In genomic region chr11:98347385-98348082, GRCm38 (mm10) we compare ENCODE assay signal across 10 mouse cellular contexts. TPM values are rescaled to one million over a fixed set of nuclear protein-coding genes. Genes with fewer than 3 reads are reported as not detected.
DNase-seq lines count a peak whose midpoint lies in the region; ATAC-seq lines count a peak whose summit lies in the region.
"Had no signal": no experiment of that assay in that cellular context is flagged by ENCODE, and none has a peak within 500 bp of the region (broad histone marks: within the 10 kb centered on the region; RNA-seq: fewer than 3 reads in every experiment).

No protein-coding gene starts in this region.

- H3K9ac ChIP-seq in neural tube, embryonic 12.5 days, result no peak overlapping the region
- H3K9ac ChIP-seq in forebrain, embryonic 16.5 days (replicated peaks; ENCODE audit: low read depth, low read length), result peak overlapping the region; percentile 68
- no peak overlapping the region for H3K9ac ChIP-seq in limb, embryonic 11.5 days (ENCODE audit: low read length)
- no peak overlapping the region for H3K9ac ChIP-seq in neural tube, embryonic 15.5 days (replicated peaks)

- ATAC-seq in neural tube, embryonic 12.5 days (ENCODE audit: low FRiP score, low read depth), result no peak
- peak; percentile 19; the same call in 1 of the 2 replicates for ATAC-seq in forebrain, embryonic 16.5 days
- no peak for ATAC-seq in limb, embryonic 11.5 days (ENCODE audit: insufficient number of reproducible peaks, low FRiP score, low TSS enrichment, low read depth)
- no peak for ATAC-seq in neural tube, embryonic 15.5 days (ENCODE audit: low FRiP score)

- H3K36me3 ChIP-seq in neural tube, embryonic 12.5 days, result no peaks in the 10 kb centered on the region
- H3K36me3 ChIP-seq in forebrain, embryonic 16.5 days (ENCODE audit: control insufficient read depth, insufficient read depth), result no peaks in the 10 kb centered on the region
- H3K36me3 ChIP-seq in limb, embryonic 11.5 days (ENCODE audit: control insufficient read depth, insufficient read depth, low read length), result no peaks in the 10 kb centered on the region
- H3K36me3 ChIP-seq in neural tube, embryonic 15.5 days, result no peaks in the 10 kb centered on the region

- H3K9me3 ChIP-seq in neural tube, embryonic 12.5 days, result no peaks in the 10 kb centered on the region
- no peaks in the 10 kb centered on the region for H3K9me3 ChIP-seq in forebrain, embryonic 16.5 days (ENCODE audit: control insufficient read depth, low read length)
- H3K9me3 ChIP-seq in limb, embryonic 11.5 days (ENCODE audit: control insufficient read depth, low read length), result no peaks in the 10 kb centered on the region
- H3K9me3 ChIP-seq in neural tube, embryonic 15.5 days (replicated peaks), result no peaks in the 10 kb centered on the region

- no peak for DNase-seq in neural tube, embryonic 10.5 days (ENCODE audit: extremely low spot score, low spot score)
- peak; percentile 20 for DNase-seq in limb, embryonic 11.5 days (ENCODE audit: low spot score)
- DNase-seq in embryo, embryonic 10 days (ENCODE audit: low spot score), result no peak
- DNase-seq in gastrocnemius, adult 18-20 months (ENCODE audit: low spot score), result no peak
- DNase-seq in left cerebral cortex, adult 9 months (ENCODE audit: low spot score in 2 of 2), result no peak

- peaks cover 17% of the 10 kb centered on the region for H3K4me1 ChIP-seq in neural tube, embryonic 12.5 days
- H3K4me1 ChIP-seq in forebrain, embryonic 16.5 days (replicated peaks; ENCODE audit: control insufficient read depth, insufficient read depth, low read length), result peaks cover 33% of the 10 kb centered on the region
- peaks cover 12% of the 10 kb centered on the region for H3K4me1 ChIP-seq in limb, embryonic 11.5 days (ENCODE audit: control insufficient read depth, insufficient read depth, low read length)
- H3K4me1 ChIP-seq in neural tube, embryonic 15.5 days, result peaks cover 29% of the 10 kb centered on the region

- no peak overlapping the region for H3K4me3 ChIP-seq in neural tube, embryonic 12.5 days
- peak overlapping the region; percentile 66 for H3K4me3 ChIP-seq in forebrain, embryonic 16.5 days (replicated peaks; ENCODE audit: low read length)
- no peak overlapping the region for H3K4me3 ChIP-seq in limb, embryonic 11.5 days (ENCODE audit: low read depth, low read length)
- no peak overlapping the region for H3K4me3 ChIP-seq in neural tube, embryonic 15.5 days (replicated peaks)
- H3K4me3 ChIP-seq: myocyte had no signal

- H3K27ac ChIP-seq in neural tube, embryonic 12.5 days, result no peak overlapping the region
- H3K27ac ChIP-seq in forebrain, embryonic 16.5 days (ENCODE audit: low read length), result no peak overlapping the region
- no peak overlapping the region for H3K27ac ChIP-seq in limb, embryonic 11.5 days (replicated peaks; ENCODE audit: low read depth, low read length)
- H3K27ac ChIP-seq in neural tube, embryonic 15.5 days (replicated peaks), result no peak overlapping the region

- under 1% methylated on average over 12 of the region's 12 CpGs for WGBS in neural tube, embryonic 12.5 days
- WGBS in forebrain, embryonic 16.5 days, result 5% methylated on average over 11 of the region's 12 CpGs
- WGBS in limb, embryonic 11.5 days, result 7% methylated on average over 10 of the region's 12 CpGs
- 3% methylated on average over 10 of the region's 12 CpGs for WGBS in neural tube, embryonic 15.5 days

- H3K27me3 ChIP-seq in neural tube, embryonic 12.5 days (replicated peaks), result peaks cover 88% of the 10 kb centered on the region
- H3K27me3 ChIP-seq in forebrain, embryonic 16.5 days (replicated peaks; ENCODE audit: control insufficient read depth, insufficient read depth, low read length), result peaks cover 42% of the 10 kb centered on the region
- H3K27me3 ChIP-seq in limb, embryonic 11.5 days (ENCODE audit: control insufficient read depth, insufficient read depth, low read length), result peaks cover 76% of the 10 kb centered on the region
- H3K27me3 ChIP-seq in neural tube, embryonic 15.5 days (replicated peaks), result peaks cover 81% of the 10 kb centered on the region

- H3K4me2 ChIP-seq in neural tube, embryonic 12.5 days (replicated peaks), result peak overlapping the region; percentile 89; the same call in 1 of the 2 replicates
- H3K4me2 ChIP-seq in forebrain, embryonic 16.5 days (ENCODE audit: low read length), result peak overlapping the region; percentile 81
- peak overlapping the region; percentile 84; the same call in 1 of the 2 replicates for H3K4me2 ChIP-seq in limb, embryonic 11.5 days (ENCODE audit: low read depth, severe bottlenecking)
- H3K4me2 ChIP-seq in neural tube, embryonic 15.5 days, result peak overlapping the region; percentile 80

RNA-seq across cellular contexts. Expression of gene Ppp1r1b, which starts 0.7 kb away (rescaled TPM):
- 0.13 and 0.40 TPM in 2 replicates for polyA plus RNA-seq in neural tube, embryonic 12.5 days (2016; fragmentation: Nextera tagmentation; extraction: Ambion mirVana)
- polyA plus RNA-seq in forebrain, embryonic 16.5 days (2015; fragmentation: Nextera tagmentation; extraction: Ambion mirVana), result 69.7 and 72.4 TPM in 2 replicates
- 0.17 TPM in 1 of 2 replicates, not detected in the other for polyA plus RNA-seq in limb, embryonic 11.5 days (2014; fragmentation: Nextera tagmentation; extraction: Ambion mirVana)
- 2.5 and 3.7 TPM in 2 replicates for polyA plus RNA-seq in neural tube, embryonic 15.5 days (2015; fragmentation: Nextera tagmentation; extraction: Ambion mirVana)
- total RNA-seq in gastrocnemius, adult 18-20 months (2021), result under 1 TPM; 0.18 to 0.31 TPM
- polyA plus RNA-seq: myocyte had no signal

RNA-seq across cellular contexts. Expression of gene Stard3, which starts 10.6 kb away (rescaled TPM):
- 45.7 and 47.4 TPM in 2 replicates for polyA plus RNA-seq in neural tube, embryonic 12.5 days (2016; fragmentation: Nextera tagmentation; extraction: Ambion mirVana)
- 52.8 and 56.3 TPM in 2 replicates for polyA plus RNA-seq in forebrain, embryonic 16.5 days (2015; fragmentation: Nextera tagmentation; extraction: Ambion mirVana)
- 37.7 and 38.3 TPM in 2 replicates for polyA plus RNA-seq in limb, embryonic 11.5 days (2014; fragmentation: Nextera tagmentation; extraction: Ambion mirVana)
- 31.6 and 37.6 TPM in 2 replicates for polyA plus RNA-seq in neural tube, embryonic 15.5 days (2015; fragmentation: Nextera tagmentation; extraction: Ambion mirVana)
- 10 to 100 TPM; 11.1 to 13.6 TPM for total RNA-seq in gastrocnemius, adult 18-20 months (2021)

RNA-seq across cellular contexts. Expression of gene Neurod2, which starts 18.1 kb away (rescaled TPM):
- polyA plus RNA-seq in neural tube, embryonic 12.5 days (2016; fragmentation: Nextera tagmentation; extraction: Ambion mirVana), result 10.0 and 11.2 TPM in 2 replicates
- 110 and 133 TPM in 2 replicates for polyA plus RNA-seq in forebrain, embryonic 16.5 days (2015; fragmentation: Nextera tagmentation; extraction: Ambion mirVana)
- polyA plus RNA-seq in limb, embryonic 11.5 days (2014; fragmentation: Nextera tagmentation; extraction: Ambion mirVana), result not detected in 2 replicates
- polyA plus RNA-seq in neural tube, embryonic 15.5 days (2015; fragmentation: Nextera tagmentation; extraction: Ambion mirVana), result 13.7 and 16.3 TPM in 2 replicates
- total RNA-seq in gastrocnemius, adult 18-20 months (2021), result not detected
- polyA plus RNA-seq: large intestine, adult 2 months; myocyte had no signal

RNA-seq across cellular contexts. Expression of gene Tcap, which starts 36.1 kb away (rescaled TPM):
- polyA plus RNA-seq in neural tube, embryonic 12.5 days (2016; fragmentation: Nextera tagmentation; extraction: Ambion mirVana), result 2.7 and 2.9 TPM in 2 replicates
- 0.23 and 0.26 TPM in 2 replicates for polyA plus RNA-seq in forebrain, embryonic 16.5 days (2015; fragmentation: Nextera tagmentation; extraction: Ambion mirVana)
- 0.41 and 0.53 TPM in 2 replicates for polyA plus RNA-seq in limb, embryonic 11.5 days (2014; fragmentation: Nextera tagmentation; extraction: Ambion mirVana)
- 1.4 and 1.7 TPM in 2 replicates for polyA plus RNA-seq in neural tube, embryonic 15.5 days (2015; fragmentation: Nextera tagmentation; extraction: Ambion mirVana)
- total RNA-seq in gastrocnemius, adult 18-20 months (2021), result 1,000 to 10,000 TPM; 3,864 to 4,194 TPM

RNA-seq across cellular contexts. Expression of gene Pnmt, which starts 38.7 kb away (rescaled TPM):
- 0.49 and 1.2 TPM in 2 replicates for polyA plus RNA-seq in neural tube, embryonic 12.5 days (2016; fragmentation: Nextera tagmentation; extraction: Ambion mirVana)
- polyA plus RNA-seq in forebrain, embryonic 16.5 days (2015; fragmentation: Nextera tagmentation; extraction: Ambion mirVana), result 0.21 and 0.86 TPM in 2 replicates
- 0.13 and 0.17 TPM in 2 replicates for polyA plus RNA-seq in limb, embryonic 11.5 days (2014; fragmentation: Nextera tagmentation; extraction: Ambion mirVana)
- 2.2 and 2.9 TPM in 2 replicates for polyA plus RNA-seq in neural tube, embryonic 15.5 days (2015; fragmentation: Nextera tagmentation; extraction: Ambion mirVana)
- 1 to 10 TPM; 1.2 to 8.2 TPM for total RNA-seq in gastrocnemius, adult 18-20 months (2021)
- polyA plus RNA-seq: large intestine, adult 2 months had no signal

Comparison
In these comparisons a context has a peak if more than half of its experiments do, and no peak if none do; other contexts are left out.
1. RNA of gene Ppp1r1b, which starts 0.7 kb away (polyA plus RNA-seq): 69.7 to 72.4 TPM in forebrain, embryonic 16.5 days; 2.5 to 3.7 TPM in neural tube, embryonic 15.5 days, 0.17 TPM in limb, embryonic 11.5 days and 0.13 to 0.40 TPM in neural tube, embryonic 12.5 days; every median in the first group is over 10 times any median in the second.
2. RNA of gene Neurod2, which starts 18.1 kb away (polyA plus RNA-seq): 110 to 133 TPM in forebrain, embryonic 16.5 days, 13.7 to 16.3 TPM in neural tube, embryonic 15.5 days and 10.0 to 11.2 TPM in neural tube, embryonic 12.5 days; not detected in limb, embryonic 11.5 days; every median in the first group is over 10 times any median in the second.
3. Peak in every context shown above with its lines, with median percentiles within 50 percentile points of each other: H3K4me2 ChIP-seq.